Mouse (Mus musculus): Measurements from ENCODE around the gene Cntn4. TPM values are rescaled to one million over a fixed set of nuclear protein-coding genes. Genes with fewer than 3 reads are reported as not detected.
A peak's percentile ranks its signal among the peaks of the same experiment; 100 is the strongest.

The Cntn4 gene
- polyA plus RNA-seq, 1 experiment from 2014 or later, result 1.5 TPM

- no peaks in the 10 kb centered on the region for H3K4me1 ChIP-seq (replicated peaks; ENCODE audit: control insufficient read depth, insufficient read depth, low read length)
- no peak for ATAC-seq (ENCODE audit: low read depth)
- H3K27ac ChIP-seq (ENCODE audit: low read length), result no peak overlapping the region
- H3K36me3 ChIP-seq (ENCODE audit: control insufficient read depth, insufficient read depth, low read length), result no peaks in the 10 kb centered on the region
- no peaks in the 10 kb centered on the region for H3K27me3 ChIP-seq (ENCODE audit: control insufficient read depth, insufficient read depth, low read depth, low read length)
- no peak overlapping the region for H3K4me3 ChIP-seq (ENCODE audit: low read length)
- H3K9ac ChIP-seq (ENCODE audit: low read length), result no peak overlapping the region
- no peaks in the 10 kb centered on the region for H3K9me3 ChIP-seq (ENCODE audit: control insufficient read depth, low read length)
- WGBS, result 62% methylated on average over 3 of the region's 3 CpGs
- H3K4me2 ChIP-seq (ENCODE audit: low read depth, low read length), result no peak overlapping the region
Observed at GRCm38 (mm10) chr6:106441246-106441645, 763.8 kb downstream of the Cntn4 start.

- WGBS, result 56% methylated on average over 3 of the region's 3 CpGs
- Histone ChIP-seq H3K27me3 (ENCODE audit: control insufficient read depth, insufficient read depth, low read depth, low read length) (no peaks in the 10 kb centered on the region), H3K4me1 (replicated peaks; ENCODE audit: control insufficient read depth, insufficient read depth, low read length) (no peaks in the 10 kb centered on the region), H3K9me3 (ENCODE audit: control insufficient read depth, low read length) (no peaks in the 10 kb centered on the region), H3K4me3 (ENCODE audit: low read length) (no peak overlapping the region), H3K4me2 (ENCODE audit: low read depth, low read length) (no peak overlapping the region), H3K36me3 (ENCODE audit: control insufficient read depth, insufficient read depth, low read length) (no peaks in the 10 kb centered on the region), H3K9ac (ENCODE audit: low read length) (no peak overlapping the region), H3K27ac (ENCODE audit: low read length) (no peak overlapping the region)
- no peak for ATAC-seq (ENCODE audit: low read depth)
Observed at GRCm38 (mm10) chr6:106454131-106454838, 776.8 kb downstream of the Cntn4 start.

- no peaks in the 10 kb centered on the region for H3K9me3 ChIP-seq (ENCODE audit: control insufficient read depth, low read length)
- no peak overlapping the region for H3K4me3 ChIP-seq (ENCODE audit: low read length)
- no peaks in the 10 kb centered on the region for H3K27me3 ChIP-seq (ENCODE audit: control insufficient read depth, insufficient read depth, low read depth, low read length)
- no peak for ATAC-seq (ENCODE audit: low read depth)
- H3K27ac ChIP-seq (ENCODE audit: low read length), result no peak overlapping the region
- H3K9ac ChIP-seq (ENCODE audit: low read length), result no peak overlapping the region
- WGBS, result 84% methylated on average over 3 of the region's 3 CpGs
- no peaks in the 10 kb centered on the region for H3K36me3 ChIP-seq (ENCODE audit: control insufficient read depth, insufficient read depth, low read length)
- no peaks in the 10 kb centered on the region for H3K4me1 ChIP-seq (replicated peaks; ENCODE audit: control insufficient read depth, insufficient read depth, low read length)
- H3K4me2 ChIP-seq (ENCODE audit: low read depth, low read length), result no peak overlapping the region
Observed at GRCm38 (mm10) chr6:106455616-106456015, 778.2 kb downstream of the Cntn4 start.

- no peaks in the 10 kb centered on the region for H3K27me3 ChIP-seq (ENCODE audit: control insufficient read depth, insufficient read depth, low read depth, low read length)
- no peaks in the 10 kb centered on the region for H3K4me1 ChIP-seq (replicated peaks; ENCODE audit: control insufficient read depth, insufficient read depth, low read length)
- no peak overlapping the region for H3K4me2 ChIP-seq (ENCODE audit: low read depth, low read length)
- H3K4me3 ChIP-seq (ENCODE audit: low read length), result no peak overlapping the region
- H3K27ac ChIP-seq (ENCODE audit: low read length), result no peak overlapping the region
- H3K36me3 ChIP-seq (ENCODE audit: control insufficient read depth, insufficient read depth, low read length), result no peaks in the 10 kb centered on the region
- H3K9me3 ChIP-seq (ENCODE audit: control insufficient read depth, low read length), result no peaks in the 10 kb centered on the region
- ATAC-seq (ENCODE audit: low read depth), result 0 out of 2 replicates have a peak, but pooled peaks have one; percentile 34
- 40% methylated on average over 6 of the region's 6 CpGs for WGBS
- no peak overlapping the region for H3K9ac ChIP-seq (ENCODE audit: low read length)
Observed at GRCm38 (mm10) chr6:106458166-106458565, 780.7 kb downstream of the Cntn4 start.

GRCm38 (mm10) chr6:106462403-106462802, 784.9 kb downstream of the Cntn4 start:
- Histone ChIP-seq H3K27ac (ENCODE audit: low read length) (no peak overlapping the region), H3K4me1 (replicated peaks; ENCODE audit: control insufficient read depth, insufficient read depth, low read length) (no peaks in the 10 kb centered on the region), H3K27me3 (ENCODE audit: control insufficient read depth, insufficient read depth, low read depth, low read length) (no peaks in the 10 kb centered on the region), H3K4me3 (ENCODE audit: low read length) (no peak overlapping the region), H3K9ac (ENCODE audit: low read length) (no peak overlapping the region), H3K9me3 (ENCODE audit: control insufficient read depth, low read length) (no peaks in the 10 kb centered on the region), H3K36me3 (ENCODE audit: control insufficient read depth, insufficient read depth, low read length) (no peaks in the 10 kb centered on the region), H3K4me2 (ENCODE audit: low read depth, low read length) (no peak overlapping the region)
- WGBS, result 86% methylated on average over 6 of the region's 6 CpGs
- no peak for ATAC-seq (ENCODE audit: low read depth)

- no peak overlapping the region for H3K9ac ChIP-seq (ENCODE audit: low read length)
- no peak for ATAC-seq (ENCODE audit: low read depth)
Observed at GRCm38 (mm10) chr6:106463857-106464256, 786.4 kb downstream of the Cntn4 start.

GRCm38 (mm10) chr6:106465766-106466165, 788.3 kb downstream of the Cntn4 start:
- H3K4me1 ChIP-seq (replicated peaks; ENCODE audit: control insufficient read depth, insufficient read depth, low read length), result no peaks in the 10 kb centered on the region
- no peaks in the 10 kb centered on the region for H3K36me3 ChIP-seq (ENCODE audit: control insufficient read depth, insufficient read depth, low read length)
- H3K27ac ChIP-seq (ENCODE audit: low read length), result no peak overlapping the region
- no peak overlapping the region for H3K4me2 ChIP-seq (ENCODE audit: low read depth, low read length)
- no peaks in the 10 kb centered on the region for H3K9me3 ChIP-seq (ENCODE audit: control insufficient read depth, low read length)
- H3K9ac ChIP-seq (ENCODE audit: low read length), result no peak overlapping the region
- no peak for ATAC-seq (ENCODE audit: low read depth)
- H3K4me3 ChIP-seq (ENCODE audit: low read length), result no peak overlapping the region
- WGBS, result 7% methylated on average over 2 of the region's 2 CpGs
- no peaks in the 10 kb centered on the region for H3K27me3 ChIP-seq (ENCODE audit: control insufficient read depth, insufficient read depth, low read depth, low read length)

More at GRCm38 (mm10) chr6:106463857-106464256, 786.4 kb downstream of the Cntn4 start:
- Histone ChIP-seq H3K4me3 (ENCODE audit: low read length) (no peak overlapping the region), H3K4me2 (ENCODE audit: low read depth, low read length) (no peak overlapping the region), H3K36me3 (ENCODE audit: control insufficient read depth, insufficient read depth, low read length) (no peaks in the 10 kb centered on the region), H3K27me3 (ENCODE audit: control insufficient read depth, insufficient read depth, low read depth, low read length) (no peaks in the 10 kb centered on the region), H3K27ac (ENCODE audit: low read length) (no peak overlapping the region), H3K4me1 (replicated peaks; ENCODE audit: control insufficient read depth, insufficient read depth, low read length) (no peaks in the 10 kb centered on the region), H3K9me3 (ENCODE audit: control insufficient read depth, low read length) (no peaks in the 10 kb centered on the region)
- WGBS, result 73% methylated on average over 2 of the region's 2 CpGs

GRCm38 (mm10) chr6:106466267-106467029, 789.0 kb downstream of the Cntn4 start:
- H3K27me3 ChIP-seq (ENCODE audit: control insufficient read depth, insufficient read depth, low read depth, low read length), result no peaks in the 10 kb centered on the region
- no peak overlapping the region for H3K27ac ChIP-seq (ENCODE audit: low read length)
- H3K9ac ChIP-seq (ENCODE audit: low read length), result no peak overlapping the region
- WGBS, result 52% methylated on average over 5 of the region's 5 CpGs
- no peaks in the 10 kb centered on the region for H3K36me3 ChIP-seq (ENCODE audit: control insufficient read depth, insufficient read depth, low read length)
- no peak overlapping the region for H3K4me2 ChIP-seq (ENCODE audit: low read depth, low read length)
- H3K4me3 ChIP-seq (ENCODE audit: low read length), result no peak overlapping the region
- no peak for ATAC-seq (ENCODE audit: low read depth)
- H3K4me1 ChIP-seq (replicated peaks; ENCODE audit: control insufficient read depth, insufficient read depth, low read length), result no peaks in the 10 kb centered on the region
- H3K9me3 ChIP-seq (ENCODE audit: control insufficient read depth, low read length), result no peaks in the 10 kb centered on the region

GRCm38 (mm10) chr6:106471840-106472608, 794.6 kb downstream of the Cntn4 start:
- Histone ChIP-seq H3K9ac (ENCODE audit: low read length) (no peak overlapping the region), H3K27ac (ENCODE audit: low read length) (no peak overlapping the region), H3K36me3 (ENCODE audit: control insufficient read depth, insufficient read depth, low read length) (no peaks in the 10 kb centered on the region), H3K9me3 (ENCODE audit: control insufficient read depth, low read length) (no peaks in the 10 kb centered on the region), H3K4me3 (ENCODE audit: low read length) (no peak overlapping the region), H3K4me1 (replicated peaks; ENCODE audit: control insufficient read depth, insufficient read depth, low read length) (no peaks in the 10 kb centered on the region; the same call in 1 of the 2 replicates), H3K4me2 (ENCODE audit: low read depth, low read length) (no peak overlapping the region), H3K27me3 (ENCODE audit: control insufficient read depth, insufficient read depth, low read depth, low read length) (no peaks in the 10 kb centered on the region)
- peak; percentile 91 for ATAC-seq (ENCODE audit: low read depth)
- WGBS, result 34% methylated on average over 2 of the region's 2 CpGs
